Mouse (Mus musculus) forebrain, embryonic 11.5 days (tissue): Measurements from ENCODE around the gene Fuca1. TPM values are rescaled to one million over a fixed set of nuclear protein-coding genes. Genes with fewer than 3 reads are reported as not detected.

Experiments used
- ATAC-seq: fragments of 200-750 bp; cut with Nextera tagmentation; replicated peaks from 2 replicates; pipeline ENCODE4 v1.8.0; 2017; ENCODE audit warnings: moderate TSS enrichment; ENCODE audit not compliant: low FRiP score
- DNase-seq: peaks from one replicate; pipeline ENCODE4 v3.0.0-alpha.2; 2017; ENCODE audit warnings: low spot score
- H3K27ac ChIP-seq: fragments of 300-500 bp; sonication (generic); 2 replicates; pipeline ENCODE4 v1.5.1; 2014; ENCODE audit warnings: low read depth, low read length
- H3K27me3 ChIP-seq: fragments of 300-500 bp; sonication (generic); 2 replicates; pipeline ENCODE4 v1.6.1; 2014; ENCODE audit warnings: mild to moderate bottlenecking, low read length, mixed read lengths; ENCODE audit not compliant: control insufficient read depth, insufficient read depth
- H3K36me3 ChIP-seq: fragments of 300-500 bp; sonication (generic); 2 replicates; pipeline ENCODE4 v1.6.1; 2014; ENCODE audit warnings: mild to moderate bottlenecking, low read length, moderate library complexity, mixed read lengths; ENCODE audit not compliant: control insufficient read depth, insufficient read depth
- H3K4me1 ChIP-seq: fragments of 300-500 bp; sonication (generic); replicated peaks from 2 replicates; pipeline ENCODE4 v1.6.1; 2014; ENCODE audit warnings: low read length, mixed read lengths; ENCODE audit not compliant: control insufficient read depth, insufficient read depth
- H3K4me2 ChIP-seq: fragments of 300-500 bp; sonication (generic); 2 replicates; pipeline ENCODE4 v1.6.1; 2014; ENCODE audit warnings: low read depth, mild to moderate bottlenecking, low read length, moderate library complexity, mixed read lengths; ENCODE audit not compliant: severe bottlenecking
- H3K4me3 ChIP-seq: fragments of 300-500 bp; sonication (generic); 2 replicates; pipeline ENCODE4 v1.5.1; 2014; ENCODE audit warnings: low read depth, low read length
- H3K9ac ChIP-seq: fragments of 300-500 bp; sonication (generic); 2 replicates; pipeline ENCODE4 v1.6.1; 2014; ENCODE audit warnings: low read length
- H3K9me3 ChIP-seq: fragments of 300-500 bp; sonication (generic); 2 replicates; pipeline ENCODE4 v1.6.1; 2016; ENCODE audit warnings: low read length, mixed read lengths; ENCODE audit not compliant: control insufficient read depth
- WGBS: fragments of 180-500 bp; shearing (Covaris S2); extraction: QIAGEN DNeasy Blood & Tissue Kit; methylation state at CpG from one replicate; pipeline ENCODE4 v1.1.7; 2014; 5-methylcytosine and 5-hydroxymethylcytosine counted together
- polyA plus RNA-seq: library from polyadenylated mRNA; unstranded; fragments of >200 nt; fragmentation: Nextera tagmentation; extraction: Ambion mirVana; gene quantifications from 2 replicates; pipeline ENCODE4 v1.2.1, GENCODE M21; 2014

Fuca1 gene
- polyA plus RNA-seq, 1 experiment from 2014 or later: 49.2 TPM

DNA sequence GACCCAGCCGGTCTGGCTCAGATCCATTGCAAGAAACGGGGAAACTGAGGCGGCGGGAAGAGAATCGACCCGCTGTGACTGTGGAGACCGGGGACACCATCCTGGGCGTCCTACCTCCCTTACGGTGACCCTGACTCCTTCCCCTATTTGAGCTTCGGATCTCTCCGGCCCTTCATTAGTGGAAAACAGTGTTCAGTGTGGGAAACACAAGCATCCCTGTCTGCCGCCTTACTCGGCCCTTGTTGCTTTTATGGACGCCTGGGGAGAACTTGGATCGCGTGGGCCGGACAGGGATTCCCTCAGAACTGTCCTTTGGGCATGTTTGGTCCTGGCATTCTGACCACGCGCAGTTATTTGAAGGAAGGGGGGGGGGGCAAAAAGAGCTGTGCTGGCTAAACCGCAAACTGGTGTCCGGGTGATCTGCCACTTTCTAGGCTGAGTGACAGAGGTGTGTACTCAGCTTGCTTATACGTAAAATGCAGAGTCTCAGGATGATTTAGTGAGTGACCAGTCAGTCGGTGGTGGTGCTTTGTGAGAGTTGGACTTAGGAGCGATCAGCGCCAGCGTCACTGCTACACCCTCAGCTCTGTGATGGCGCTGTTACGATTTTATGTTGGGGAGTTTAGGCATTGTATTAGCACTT lies 26.2 kb downstream of the Fuca1 start:
- 2% methylated on average over 28 of the region's 28 CpGs for WGBS
- no peaks in the 10 kb centered on the region; the same call in 1 of the 2 replicates for H3K36me3 ChIP-seq
- no peaks in the 10 kb centered on the region for H3K9me3 ChIP-seq
- H3K27me3 ChIP-seq: no peaks in the 10 kb centered on the region
- 0 out of 2 replicates have a peak, but pooled peaks cover 3% of the 10 kb centered on the region for H3K4me1 ChIP-seq
- peak overlapping the region; percentile 88 for H3K4me2 ChIP-seq
- ATAC-seq: no peak; the same call in 1 of the 2 replicates
- H3K9ac ChIP-seq: peak overlapping the region; percentile 74
- no peak for DNase-seq
- H3K4me3 ChIP-seq: peak overlapping the region; percentile 79
- no peak overlapping the region for H3K27ac ChIP-seq

DNA sequence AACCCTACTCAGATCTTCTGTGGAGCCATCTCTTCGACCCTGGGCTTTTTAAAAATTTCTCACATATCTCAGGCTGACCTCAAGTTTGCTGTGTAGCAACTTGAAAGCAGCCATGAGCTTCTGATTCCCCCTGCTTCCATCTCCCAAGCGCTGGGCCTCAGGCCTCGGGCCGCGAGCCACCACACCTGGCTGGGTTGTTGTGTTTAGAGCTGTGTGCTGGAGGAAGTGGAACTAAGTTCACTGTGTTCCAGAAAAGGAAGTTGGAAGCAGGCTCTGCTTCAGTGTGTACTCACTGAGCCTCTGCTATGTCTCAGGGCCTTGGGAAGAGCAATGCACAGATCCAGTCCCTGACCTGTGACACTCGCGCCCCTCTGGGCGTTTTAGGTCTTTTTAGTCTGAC lies 27.6 kb downstream of the Fuca1 start:
- no peak overlapping the region for H3K4me2 ChIP-seq
- H3K36me3 ChIP-seq: no peaks in the 10 kb centered on the region; the same call in 1 of the 2 replicates
- no peak overlapping the region for H3K9ac ChIP-seq
- H3K27ac ChIP-seq: no peak overlapping the region
- ATAC-seq (no peak), DNase-seq (no peak)
- no peak overlapping the region for H3K4me3 ChIP-seq
- 0 out of 2 replicates have a peak, but pooled peaks cover 3% of the 10 kb centered on the region for H3K4me1 ChIP-seq
- H3K27me3 ChIP-seq: no peaks in the 10 kb centered on the region
- WGBS: 98% methylated on average over 8 of the region's 8 CpGs
- H3K9me3 ChIP-seq: no peaks in the 10 kb centered on the region

DNA sequence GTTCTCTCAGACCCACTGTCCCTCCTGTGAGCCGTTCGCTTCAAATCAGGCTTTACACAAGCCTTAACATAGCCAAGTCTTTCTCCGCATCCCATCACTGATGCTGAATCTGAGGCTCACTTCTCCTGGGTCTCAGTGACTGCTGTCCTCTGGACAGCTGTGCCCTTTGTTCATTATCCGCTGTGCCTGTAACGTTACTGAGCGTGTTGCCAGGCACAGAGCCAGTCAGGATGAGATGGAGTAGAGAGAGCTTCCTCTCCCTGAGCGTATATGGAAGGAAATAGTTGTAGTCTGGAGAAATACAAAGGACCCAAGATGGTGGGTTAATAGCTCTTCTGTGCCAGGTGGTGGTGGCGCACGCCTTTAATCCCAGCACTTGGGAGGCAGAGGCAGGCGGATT lies 28.9 kb downstream of the Fuca1 start:
- no peaks in the 10 kb centered on the region for H3K27me3 ChIP-seq
- H3K27ac ChIP-seq: no peak overlapping the region
- no peak overlapping the region for H3K4me3 ChIP-seq
- WGBS: 94% methylated on average over 10 of the region's 10 CpGs
- H3K36me3 ChIP-seq: no peaks in the 10 kb centered on the region; the same call in 1 of the 2 replicates
- no peaks in the 10 kb centered on the region for H3K9me3 ChIP-seq
- DNase-seq: no peak
- H3K4me2 ChIP-seq: no peak overlapping the region
- H3K9ac ChIP-seq: no peak overlapping the region
- H3K4me1 ChIP-seq: 0 out of 2 replicates have a peak, but pooled peaks cover 3% of the 10 kb centered on the region
- ATAC-seq: no peak

DNA sequence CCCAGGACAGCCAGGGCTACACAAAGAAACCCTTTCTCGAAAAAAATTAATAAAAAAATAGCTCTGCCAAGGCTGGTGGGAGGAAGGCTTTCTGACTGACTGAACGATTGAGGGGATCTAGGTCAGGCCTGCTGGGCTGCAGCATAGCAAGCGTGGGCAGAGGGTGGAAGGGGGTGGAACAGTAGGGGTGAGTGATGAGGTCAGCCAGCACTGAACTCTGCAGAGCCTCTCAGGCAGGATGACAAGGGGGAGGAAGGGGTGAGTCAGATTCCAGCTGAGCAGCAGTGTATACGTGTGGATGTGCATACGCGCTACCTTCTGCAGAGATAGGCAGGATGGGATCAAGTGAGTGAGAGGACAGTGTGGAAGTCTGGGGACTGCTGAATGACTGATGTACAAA lies 29.4 kb downstream of the Fuca1 start:
- Histone ChIP-seq H3K4me2 (no peak overlapping the region), H3K4me3 (no peak overlapping the region), H3K4me1 (0 out of 2 replicates have a peak, but pooled peaks cover 3% of the 10 kb centered on the region), H3K9me3 (no peaks in the 10 kb centered on the region), H3K27ac (no peak overlapping the region), H3K27me3 (no peaks in the 10 kb centered on the region), H3K9ac (no peak overlapping the region), H3K36me3 (no peaks in the 10 kb centered on the region; the same call in 1 of the 2 replicates)
- no peak for ATAC-seq
- WGBS: 76% methylated on average over 6 of the region's 6 CpGs
- DNase-seq: no peak

DNA sequence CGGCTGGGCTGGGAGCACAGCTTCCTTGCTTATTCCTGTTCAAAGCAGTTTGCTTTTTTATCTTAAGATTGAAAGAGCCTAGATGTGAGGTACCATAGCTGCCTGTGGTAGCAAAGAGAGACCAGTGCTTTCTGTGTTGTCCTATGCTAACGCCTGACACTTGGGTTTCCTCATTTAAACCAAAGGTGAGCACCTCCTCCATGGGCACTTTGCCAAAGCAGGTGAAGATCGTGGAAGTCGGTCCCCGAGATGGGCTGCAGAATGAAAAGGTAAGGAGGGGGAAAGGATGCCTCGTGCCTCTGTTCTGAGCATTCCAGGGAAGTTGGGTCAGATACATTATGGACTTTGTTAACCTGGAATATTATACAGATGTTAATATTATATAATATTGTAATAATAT lies 29.8 kb downstream of the Fuca1 start:
- 92% methylated on average over 6 of the region's 6 CpGs for WGBS
- Histone ChIP-seq H3K36me3 (no peaks in the 10 kb centered on the region; the same call in 1 of the 2 replicates), H3K4me3 (no peak overlapping the region), H3K9me3 (no peaks in the 10 kb centered on the region), H3K27ac (no peak overlapping the region), H3K4me1 (0 out of 2 replicates have a peak, but pooled peaks cover 3% of the 10 kb centered on the region), H3K4me2 (no peak overlapping the region), H3K9ac (no peak overlapping the region), H3K27me3 (no peaks in the 10 kb centered on the region)
- no peak for DNase-seq
- no peak for ATAC-seq

DNA sequence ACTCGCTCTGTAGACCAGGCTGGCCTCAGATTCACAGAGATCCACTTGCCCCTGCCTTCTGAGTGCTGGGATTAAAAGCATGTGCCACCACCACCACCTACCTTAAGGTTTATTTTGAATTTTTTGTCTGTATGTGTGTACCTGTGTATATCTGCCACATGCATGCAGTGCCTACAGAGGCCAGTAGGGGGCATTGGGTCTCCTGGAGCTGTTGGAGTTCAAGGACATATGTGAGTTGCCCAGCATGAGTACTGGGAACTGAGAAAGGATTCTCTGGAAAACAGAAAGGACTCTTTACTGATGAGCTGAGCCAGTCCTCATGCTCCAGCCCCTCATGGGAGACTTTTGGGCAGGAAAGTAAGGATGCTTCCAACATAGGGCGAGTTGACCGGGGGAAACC lies 31.0 kb downstream of the Fuca1 start:
- no peak for ATAC-seq
- Histone ChIP-seq H3K4me3 (no peak overlapping the region), H3K36me3 (no peaks in the 10 kb centered on the region; the same call in 1 of the 2 replicates), H3K27ac (no peak overlapping the region), H3K9ac (no peak overlapping the region), H3K9me3 (no peaks in the 10 kb centered on the region), H3K27me3 (no peaks in the 10 kb centered on the region), H3K4me1 (no peaks in the 10 kb centered on the region), H3K4me2 (no peak overlapping the region)
- 85% methylated on average over 3 of the region's 3 CpGs for WGBS
- no peak for DNase-seq

DNA sequence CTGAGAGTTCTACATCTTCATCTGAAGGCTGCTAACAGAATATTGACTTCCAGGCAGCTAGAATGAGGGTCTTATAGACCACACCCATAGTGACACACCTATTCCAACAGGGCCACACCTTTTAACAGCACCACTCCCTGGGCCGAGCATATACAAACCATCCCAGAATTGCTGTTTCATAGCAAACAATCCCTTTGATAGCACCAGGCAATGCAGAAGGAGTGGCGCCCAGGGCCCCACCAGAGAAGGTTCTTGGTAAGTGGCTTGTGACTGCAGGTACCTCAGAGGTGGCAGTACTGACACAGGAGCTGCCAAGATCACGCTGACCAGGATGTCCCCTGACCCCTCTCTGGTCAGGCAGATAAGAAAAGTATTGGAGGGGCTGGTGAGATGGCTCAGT lies 32.6 kb downstream of the Fuca1 start:
- 95% methylated on average over 3 of the region's 3 CpGs for WGBS
- H3K27ac ChIP-seq: no peak overlapping the region

DNA sequence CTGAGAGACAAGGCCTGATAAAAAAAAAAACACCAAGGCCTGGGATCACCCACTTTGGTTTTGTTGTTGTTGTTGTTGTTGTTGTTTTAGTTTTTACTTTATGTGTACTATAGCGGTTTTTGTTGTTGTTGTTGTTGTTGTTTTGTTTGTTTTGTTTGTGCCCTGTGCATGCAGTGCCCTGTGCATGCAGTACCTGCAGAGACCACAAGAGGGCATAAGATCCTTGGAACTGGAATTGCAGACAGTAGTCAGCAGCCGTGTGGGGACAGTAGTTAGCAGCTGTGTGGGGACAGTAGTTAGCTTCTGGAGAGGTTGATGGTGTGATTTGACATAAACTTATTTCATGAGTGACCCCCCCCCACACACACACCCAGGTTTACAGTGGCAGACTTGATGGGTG lies 33.7 kb downstream of the Fuca1 start:
- 17% methylated on average over 2 of the region's 2 CpGs for WGBS
- H3K4me3 ChIP-seq: no peak overlapping the region
- no peak overlapping the region for H3K27ac ChIP-seq
- H3K9ac ChIP-seq: no peak overlapping the region
- ATAC-seq (no peak), DNase-seq (peak; percentile 87)
- no peaks in the 10 kb centered on the region for H3K9me3 ChIP-seq
- no peaks in the 10 kb centered on the region for H3K27me3 ChIP-seq
- no peak overlapping the region for H3K4me2 ChIP-seq
- no peaks in the 10 kb centered on the region for H3K4me1 ChIP-seq
- no peaks in the 10 kb centered on the region; the same call in 1 of the 2 replicates for H3K36me3 ChIP-seq

More for the DNA sequence above, 32.6 kb downstream of the Fuca1 start:
- Histone ChIP-seq H3K4me3 (no peak overlapping the region), H3K4me2 (no peak overlapping the region), H3K9me3 (no peaks in the 10 kb centered on the region), H3K9ac (no peak overlapping the region), H3K4me1 (no peaks in the 10 kb centered on the region), H3K27me3 (no peaks in the 10 kb centered on the region), H3K36me3 (no peaks in the 10 kb centered on the region; the same call in 1 of the 2 replicates)
- DNase-seq: no peak
- ATAC-seq: no peak

DNA sequence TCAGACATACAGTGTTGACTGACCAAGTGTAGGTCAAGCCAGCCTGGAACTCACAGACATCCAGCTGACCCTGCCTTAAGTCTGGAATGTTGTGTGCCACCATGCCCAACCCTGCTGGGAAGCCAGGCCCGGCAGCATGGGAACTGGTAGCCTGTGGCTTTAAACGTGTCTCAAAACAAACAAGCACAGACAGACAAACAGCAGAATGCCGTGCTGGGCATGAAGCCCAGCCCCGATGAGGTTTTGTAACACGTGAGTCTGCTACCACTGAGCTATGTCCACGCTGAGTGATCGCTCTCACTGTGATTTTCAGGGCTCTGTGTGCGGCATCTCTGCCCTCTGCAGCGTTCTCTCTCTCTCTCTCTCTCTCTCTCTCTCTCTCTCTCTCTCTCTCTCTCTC lies 35.4 kb downstream of the Fuca1 start:
- no peaks in the 10 kb centered on the region for H3K27me3 ChIP-seq
- no peak overlapping the region for H3K4me3 ChIP-seq
- no peaks in the 10 kb centered on the region; the same call in 1 of the 2 replicates for H3K36me3 ChIP-seq
- H3K9ac ChIP-seq: no peak overlapping the region
- 85% methylated on average over 9 of the region's 9 CpGs for WGBS
- ATAC-seq: no peak
- H3K4me2 ChIP-seq: no peak overlapping the region
- no peaks in the 10 kb centered on the region for H3K4me1 ChIP-seq
- no peak overlapping the region for H3K27ac ChIP-seq
- no peaks in the 10 kb centered on the region for H3K9me3 ChIP-seq
- no peak for DNase-seq
